Mouse (Mus musculus) stomach, embryonic 15.5 days (tissue): ENCODE results near the gene Sox6. TPM values are rescaled to one million over a fixed set of nuclear protein-coding genes. Genes with fewer than 3 reads are reported as not detected.
A peak's percentile ranks its signal among the peaks of the same experiment; 100 is the strongest.
"Not testable (repeated sequence)": the region's sequence is repeated elsewhere in the genome, so short reads cannot be mapped to it uniquely, and the experiment has no call there.

Experiments used
- ATAC-seq: fragments of 200-750 bp; cut with Nextera tagmentation; 2 replicates; pipeline ENCODE4 v1.8.0; 2017; ENCODE audit warnings: low read depth, moderate number of reproducible peaks, moderate TSS enrichment; ENCODE audit not compliant: insufficient read depth, low FRiP score
- H3K27ac ChIP-seq: fragments of 300-500 bp; sonication (generic); 2 replicates; pipeline ENCODE4 v1.5.1; 2015; ENCODE audit warnings: mild to moderate bottlenecking, inconsistent platforms
- H3K27me3 ChIP-seq: fragments of 300-500 bp; sonication (generic); replicated peaks from 2 replicates; pipeline ENCODE4 v1.6.1; 2015; ENCODE audit warnings: inconsistent platforms
- H3K36me3 ChIP-seq: fragments of 300-500 bp; sonication (generic); 2 replicates; pipeline ENCODE4 v1.6.1; 2015; ENCODE audit warnings: inconsistent platforms
- H3K4me1 ChIP-seq: fragments of 300-500 bp; sonication (generic); 2 replicates; pipeline ENCODE4 v1.6.1; 2015; ENCODE audit warnings: inconsistent platforms
- H3K4me2 ChIP-seq: fragments of 300-500 bp; sonication (generic); 2 replicates; pipeline ENCODE4 v1.6.1; 2015; ENCODE audit warnings: mild to moderate bottlenecking, inconsistent platforms
- H3K4me3 ChIP-seq: fragments of 300-500 bp; sonication (generic); replicated peaks from 2 replicates; pipeline ENCODE4 v1.5.1; 2015; ENCODE audit warnings: inconsistent platforms
- H3K9ac ChIP-seq: fragments of 300-500 bp; sonication (generic); 2 replicates; pipeline ENCODE4 v1.6.1; 2015; ENCODE audit warnings: inconsistent platforms
- H3K9me3 ChIP-seq: fragments of 300-500 bp; sonication (generic); 2 replicates; pipeline ENCODE4 v1.6.1; 2016; ENCODE audit warnings: inconsistent platforms
- WGBS: fragments of 180-500 bp; shearing (Covaris S2); methylation state at CpG from one replicate; pipeline ENCODE4 v1.1.7; 2015; 5-methylcytosine and 5-hydroxymethylcytosine counted together
- polyA plus RNA-seq: library from polyadenylated mRNA; unstranded; fragments of >200 nt; fragmentation: Nextera tagmentation; extraction: Ambion mirVana; gene quantifications from 2 replicates; pipeline ENCODE4 v1.2.1, GENCODE M21; 2015

Gene Sox6
- polyA plus RNA-seq, 1 experiment from 2014 or later = 42.4 TPM

DNA sequence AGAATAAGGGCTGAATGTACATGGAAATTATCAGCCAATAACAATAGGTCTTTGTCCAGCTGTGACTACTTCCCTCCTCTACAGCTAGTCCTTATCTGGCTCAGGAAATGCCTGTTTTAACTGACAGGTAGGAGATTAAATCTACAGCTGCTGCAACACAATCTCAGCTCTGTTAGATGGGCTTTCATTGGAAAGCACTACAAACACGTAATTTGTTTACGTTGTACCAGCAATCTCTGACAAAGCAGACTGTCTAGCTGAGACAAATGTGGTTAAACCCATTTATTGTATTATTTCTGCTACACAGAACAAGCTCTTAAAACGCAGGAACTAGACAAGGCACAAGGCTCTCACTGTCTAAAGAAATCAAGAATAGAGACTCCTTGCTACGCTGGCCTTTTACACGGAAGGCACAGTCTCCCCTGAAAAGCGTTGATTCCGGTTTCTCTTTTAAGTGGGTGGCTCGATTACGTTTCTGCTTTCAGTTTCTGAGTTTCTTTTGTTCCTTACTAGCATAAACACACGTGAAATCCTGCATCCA lies 422.8 kb downstream of the Sox6 start:
- H3K4me2 ChIP-seq = peak overlapping the region; percentile 36; the same call in 1 of the 2 replicates
- H3K9me3 ChIP-seq = no peaks in the 10 kb centered on the region
- no peak overlapping the region for H3K9ac ChIP-seq
- peak overlapping the region; percentile 23; the same call in 1 of the 2 replicates for H3K27ac ChIP-seq
- H3K36me3 ChIP-seq = no peaks in the 10 kb centered on the region
- WGBS = 15% methylated on average over 10 of the region's 10 CpGs
- no peaks in the 10 kb centered on the region for H3K27me3 ChIP-seq
- peak; percentile 60; the same call in 1 of the 2 replicates for ATAC-seq
- H3K4me3 ChIP-seq = peak overlapping the region; percentile 7; the same call in 1 of the 2 replicates
- H3K4me1 ChIP-seq = no peaks in the 10 kb centered on the region

- H3K4me3 ChIP-seq = no peak overlapping the region
- H3K4me2 ChIP-seq = no peak overlapping the region
- H3K27me3 ChIP-seq = no peaks in the 10 kb centered on the region
- no peak for ATAC-seq
- no peaks in the 10 kb centered on the region for H3K9me3 ChIP-seq
- H3K36me3 ChIP-seq = no peaks in the 10 kb centered on the region
- H3K4me1 ChIP-seq = no peaks in the 10 kb centered on the region
- H3K9ac ChIP-seq = no peak overlapping the region
- no peak overlapping the region for H3K27ac ChIP-seq
- 74% methylated on average over 1 of the region's 1 CpGs for WGBS
Measured at GRCm38 (mm10) chr7:115607485-115607884, 431.1 kb downstream of the Sox6 start.

DNA sequence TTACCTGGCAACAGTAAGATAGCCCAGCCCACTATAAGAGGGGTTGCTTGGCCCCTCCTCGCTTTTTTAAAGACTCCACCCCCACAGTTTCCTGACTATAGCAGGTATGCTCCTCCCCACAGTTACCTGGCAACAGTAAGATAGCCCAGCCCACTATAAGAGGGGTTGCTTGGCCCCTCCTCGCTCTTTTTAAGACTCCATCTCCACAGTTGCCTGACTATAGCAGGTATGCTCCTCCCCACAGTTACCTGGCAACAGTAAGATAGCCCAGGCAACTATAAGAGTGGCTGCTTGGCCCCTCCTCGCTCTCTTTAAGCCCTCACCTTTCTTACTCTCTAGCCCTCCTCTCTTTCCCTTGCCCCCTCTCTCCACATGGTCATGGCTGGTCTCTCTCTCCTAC lies 432.5 kb downstream of the Sox6 start:
- H3K4me1 ChIP-seq, H3K36me3 ChIP-seq, H3K9ac ChIP-seq, H3K4me2 ChIP-seq, H3K4me3 ChIP-seq, H3K9me3 ChIP-seq, H3K27ac ChIP-seq, H3K27me3 ChIP-seq: not testable (repeated sequence)
- WGBS = 68% methylated on average over 3 of the region's 3 CpGs
- peak; percentile 7; the same call in 1 of the 2 replicates for ATAC-seq

DNA sequence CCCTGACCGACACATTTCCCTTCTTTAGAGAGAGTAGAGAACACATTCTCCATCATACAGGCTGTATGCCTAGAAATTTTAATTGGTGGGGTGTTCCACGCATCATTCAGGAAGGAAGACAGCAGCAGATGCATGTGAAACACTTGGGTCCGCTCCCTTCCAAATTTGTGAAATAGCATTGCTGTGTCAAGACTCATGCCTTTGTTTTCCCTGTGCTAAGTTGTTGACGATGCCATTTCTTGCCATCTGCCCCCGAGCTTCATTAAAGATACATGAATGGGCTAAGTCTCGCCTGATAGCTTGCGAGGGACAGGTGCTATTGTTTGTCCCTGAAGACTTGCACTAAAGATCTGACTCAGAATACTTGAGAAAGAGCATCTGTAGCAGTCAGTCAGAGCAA lies 433.7 kb downstream of the Sox6 start:
- H3K36me3 ChIP-seq = no peaks in the 10 kb centered on the region
- no peaks in the 10 kb centered on the region for H3K4me1 ChIP-seq
- no peak overlapping the region for H3K9ac ChIP-seq
- no peak overlapping the region for H3K27ac ChIP-seq
- no peak overlapping the region for H3K4me2 ChIP-seq
- H3K9me3 ChIP-seq = no peaks in the 10 kb centered on the region
- no peak for ATAC-seq
- no peaks in the 10 kb centered on the region for H3K27me3 ChIP-seq
- no peak overlapping the region for H3K4me3 ChIP-seq
- 80% methylated on average over 7 of the region's 7 CpGs for WGBS

DNA sequence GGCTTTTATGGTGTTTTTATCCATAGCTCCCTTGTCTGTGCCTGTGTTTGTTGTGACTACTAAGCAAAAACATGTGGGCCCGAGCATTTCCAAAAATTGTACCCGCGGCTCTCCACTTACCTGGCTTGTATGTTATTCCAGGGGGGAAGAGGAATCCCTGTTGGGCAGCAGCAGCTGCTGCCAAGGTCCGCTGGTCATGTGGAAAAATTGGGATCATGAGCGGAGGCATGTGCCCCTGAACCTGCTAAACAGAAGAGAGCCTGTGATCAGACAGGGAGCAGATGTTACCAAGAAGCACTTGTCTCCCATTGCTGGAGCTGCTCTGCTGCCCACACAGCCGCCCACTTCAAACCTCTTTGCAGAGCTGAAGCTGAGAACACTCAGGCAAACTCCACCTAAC lies 441.2 kb downstream of the Sox6 start:
- WGBS = 70% methylated on average over 6 of the region's 6 CpGs
- H3K4me3 ChIP-seq = no peak overlapping the region
- ATAC-seq = no peak
- H3K4me2 ChIP-seq = no peak overlapping the region
- no peaks in the 10 kb centered on the region for H3K9me3 ChIP-seq
- no peaks in the 10 kb centered on the region for H3K36me3 ChIP-seq
- no peaks in the 10 kb centered on the region for H3K27me3 ChIP-seq
- no peaks in the 10 kb centered on the region for H3K4me1 ChIP-seq
- no peak overlapping the region for H3K9ac ChIP-seq
- H3K27ac ChIP-seq = no peak overlapping the region

GRCm38 (mm10) chr7:115580461-115580860 lies 458.1 kb downstream of the Sox6 start:
- no peak for ATAC-seq
- Histone ChIP-seq H3K27ac (no peak overlapping the region), H3K4me3 (no peak overlapping the region), H3K9ac (no peak overlapping the region), H3K4me1 (no peaks in the 10 kb centered on the region), H3K36me3 (no peaks in the 10 kb centered on the region), H3K9me3 (no peaks in the 10 kb centered on the region), H3K4me2 (no peak overlapping the region), H3K27me3 (no peaks in the 10 kb centered on the region)
- 46% methylated on average over 7 of the region's 7 CpGs for WGBS

- Histone ChIP-seq H3K4me2 (no peak overlapping the region), H3K4me1 (no peaks in the 10 kb centered on the region), H3K4me3 (no peak overlapping the region), H3K9ac (no peak overlapping the region), H3K27me3 (no peaks in the 10 kb centered on the region), H3K36me3 (no peaks in the 10 kb centered on the region), H3K27ac (no peak overlapping the region), H3K9me3 (no peaks in the 10 kb centered on the region)
- no peak for ATAC-seq
- 75% methylated on average over 3 of the region's 3 CpGs for WGBS
Measured at GRCm38 (mm10) chr7:115579826-115580225, 458.8 kb downstream of the Sox6 start.

DNA sequence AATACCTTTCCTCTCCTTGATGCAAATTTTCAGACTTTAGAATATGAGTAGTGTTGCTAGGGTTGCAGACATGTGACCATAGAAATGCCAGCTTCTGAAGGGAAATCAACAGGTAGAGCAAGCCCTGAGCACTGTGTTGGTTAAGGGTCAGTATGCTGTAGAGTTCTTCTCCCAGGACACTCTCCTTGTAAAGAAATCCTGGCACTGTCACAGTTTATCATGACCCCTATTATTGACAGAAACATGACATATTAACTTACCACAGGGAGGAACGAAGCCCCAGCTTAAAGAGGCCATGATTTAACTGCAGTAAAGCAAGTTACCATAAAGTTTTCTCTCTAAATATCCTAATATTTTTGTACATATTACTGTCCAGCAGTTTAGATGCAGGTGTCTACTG lies 462.2 kb downstream of the Sox6 start:
- Histone ChIP-seq H3K4me2 (no peak overlapping the region), H3K4me1 (no peaks in the 10 kb centered on the region), H3K36me3 (no peaks in the 10 kb centered on the region), H3K4me3 (no peak overlapping the region), H3K9me3 (no peaks in the 10 kb centered on the region), H3K27me3 (no peaks in the 10 kb centered on the region), H3K9ac (no peak overlapping the region), H3K27ac (no peak overlapping the region)
- 61% methylated on average over 1 of the region's 1 CpGs for WGBS
- ATAC-seq = no peak

GRCm38 (mm10) chr7:115574834-115575233 lies 463.8 kb downstream of the Sox6 start:
- no peak overlapping the region for H3K27ac ChIP-seq
- H3K4me1 ChIP-seq = no peaks in the 10 kb centered on the region
- H3K36me3 ChIP-seq = no peaks in the 10 kb centered on the region
- ATAC-seq = no peak
- 34% methylated on average over 1 of the region's 1 CpGs for whole genome bisulfite sequencing
- H3K27me3 ChIP-seq = no peaks in the 10 kb centered on the region
- no peak overlapping the region for H3K4me2 ChIP-seq
- H3K9ac ChIP-seq = no peak overlapping the region
- no peak overlapping the region for H3K4me3 ChIP-seq
- H3K9me3 ChIP-seq = no peaks in the 10 kb centered on the region

GRCm38 (mm10) chr7:115568821-115569240 lies 469.8 kb downstream of the Sox6 start:
- Histone ChIP-seq H3K36me3 (no peaks in the 10 kb centered on the region), H3K4me3 (no peak overlapping the region), H3K4me2 (no peak overlapping the region), H3K27ac (no peak overlapping the region), H3K9me3 (no peaks in the 10 kb centered on the region), H3K9ac (no peak overlapping the region), H3K27me3 (no peaks in the 10 kb centered on the region), H3K4me1 (peaks cover 6% of the 10 kb centered on the region; the same call in 1 of the 2 replicates)
- ATAC-seq = no peak
- WGBS = 50% methylated on average over 9 of the region's 9 CpGs

DNA sequence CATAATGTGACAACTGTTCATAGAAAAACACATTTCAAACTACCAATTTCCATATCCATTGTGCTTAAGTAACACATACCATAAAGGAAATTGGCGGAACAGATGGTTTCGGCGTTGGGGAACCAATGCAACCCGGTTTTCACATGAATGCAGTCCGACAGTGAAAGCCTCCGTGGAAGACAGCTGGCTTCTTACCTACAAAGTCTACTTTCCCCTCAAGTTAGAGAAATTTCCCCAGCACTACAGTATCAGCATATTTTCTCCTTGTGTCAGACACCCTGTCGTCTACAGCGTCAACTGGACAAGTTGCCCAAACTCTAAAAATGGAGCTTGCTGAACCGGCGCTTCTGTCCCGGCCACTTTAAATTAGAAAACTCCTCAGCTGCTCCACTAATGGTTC lies 470.3 kb downstream of the Sox6 start:
- Histone ChIP-seq H3K9me3 (no peaks in the 10 kb centered on the region), H3K9ac (no peak overlapping the region), H3K4me1 (peaks cover 6% of the 10 kb centered on the region; the same call in 1 of the 2 replicates), H3K4me2 (no peak overlapping the region), H3K4me3 (no peak overlapping the region), H3K36me3 (no peaks in the 10 kb centered on the region), H3K27me3 (no peaks in the 10 kb centered on the region), H3K27ac (no peak overlapping the region)
- 90% methylated on average over 11 of the region's 11 CpGs for WGBS
- ATAC-seq = no peak

GRCm38 (mm10) chr7:115566818-115567217 lies 471.8 kb downstream of the Sox6 start:
- Histone ChIP-seq H3K9me3 (no peaks in the 10 kb centered on the region), H3K4me2 (no peak overlapping the region), H3K36me3 (no peaks in the 10 kb centered on the region), H3K4me3 (no peak overlapping the region), H3K27me3 (no peaks in the 10 kb centered on the region), H3K9ac (no peak overlapping the region), H3K4me1 (peaks cover 6% of the 10 kb centered on the region; the same call in 1 of the 2 replicates), H3K27ac (no peak overlapping the region)
- ATAC-seq = no peak
- 83% methylated on average over 2 of the region's 2 CpGs for WGBS

DNA sequence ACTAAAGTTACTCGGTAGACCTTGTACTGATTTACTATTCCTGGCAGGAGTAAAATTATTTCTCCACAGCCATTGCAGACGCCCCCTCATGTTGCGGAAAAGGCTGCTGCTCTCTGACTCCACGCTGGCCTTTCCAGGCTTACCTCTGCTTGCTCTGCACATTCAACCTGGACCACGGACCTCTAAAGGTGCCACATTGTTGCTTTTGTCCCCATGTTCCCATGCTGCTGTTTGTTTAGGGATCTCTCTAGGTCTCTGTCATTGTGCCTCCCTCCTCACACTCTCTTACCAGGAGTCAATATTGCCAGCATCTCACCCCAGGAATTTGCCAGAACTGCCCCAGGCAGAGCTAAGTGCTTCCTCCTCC lies 473.6 kb downstream of the Sox6 start:
- no peak overlapping the region for H3K27ac ChIP-seq
- ATAC-seq = no peak
- no peak overlapping the region for H3K9ac ChIP-seq
- no peaks in the 10 kb centered on the region for H3K36me3 ChIP-seq
- no peaks in the 10 kb centered on the region for H3K9me3 ChIP-seq
- WGBS = 55% methylated on average over 5 of the region's 5 CpGs
- no peak overlapping the region for H3K4me2 ChIP-seq
- H3K27me3 ChIP-seq = no peaks in the 10 kb centered on the region
- H3K4me1 ChIP-seq = peaks cover 6% of the 10 kb centered on the region; the same call in 1 of the 2 replicates
- H3K4me3 ChIP-seq = no peak overlapping the region
